Mouse (Mus musculus): Measurements from ENCODE around the gene Tedc2. TPM values are rescaled to one million over a fixed set of nuclear protein-coding genes. Genes with fewer than 3 reads are reported as not detected.
A peak's percentile ranks its signal among the peaks of the same experiment; 100 is the strongest.

Tedc2 gene
- polyA plus RNA-seq, 1 experiment = 3.7 TPM

GRCm38 (mm10) chr17:24209043-24209915 is 11.4 kb downstream of the Tedc2 start, which contains the start of gene Ntn3:
Gene Ntn3, minus strand, starts transcription at chr17:24209531.
- no peak for TF ChIP-seq E2F4 (IDR thresholded peaks at IDR 0.05; ENCODE audit: insufficient read depth)
- no peak for TF ChIP-seq POLR2AphosphoS2 (IDR thresholded peaks at IDR 0.05; ENCODE audit: insufficient read length, low read depth)
- TF ChIP-seq REST (IDR thresholded peaks at IDR 0.05; ENCODE audit: insufficient read depth, insufficient read length) = no peak
- TF ChIP-seq CEBPB (IDR thresholded peaks at IDR 0.05; ENCODE audit: insufficient read depth, poor library complexity, severe bottlenecking) = no peak
- TF ChIP-seq MYOD1 (IDR thresholded peaks at IDR 0.05; ENCODE audit: control insufficient read depth in 1 of 3, insufficient read length in 2 of 3, low read depth in 2 of 3) = no peak
- TF ChIP-seq MYOG (IDR thresholded peaks at IDR 0.05; ENCODE audit: control insufficient read depth in 1 of 3, insufficient read depth in 1 of 3, insufficient read length in 2 of 3, low read depth in 2 of 3) = no peak
- no peak for TF ChIP-seq TCF12 (IDR thresholded peaks at IDR 0.05; ENCODE audit: insufficient read depth, poor library complexity, severe bottlenecking)
- no peak for TF ChIP-seq SRF (IDR thresholded peaks at IDR 0.05; ENCODE audit: control insufficient read depth, insufficient read length, low read depth)
- TF ChIP-seq TCF3 (IDR thresholded peaks at IDR 0.05; ENCODE audit: insufficient read length, low read depth) = no peak
- TF ChIP-seq POLR2A (IDR thresholded peaks at IDR 0.05; ENCODE audit: insufficient read length, low read depth) = no peak
- TF ChIP-seq USF1 (IDR thresholded peaks at IDR 0.05; ENCODE audit: low read depth) = no peak
- TF ChIP-seq MAX (IDR thresholded peaks at IDR 0.05; ENCODE audit: low read depth) = no peak
- Histone ChIP-seq H3K27me3 (ENCODE audit: control insufficient read depth, insufficient read depth, insufficient read length) (no peaks in the 10 kb centered on the region), H3K4me2 (ENCODE audit: low read depth) (peak within 1 kb of the TSS; percentile 24)

GRCm38 (mm10) chr17:24208641-24209042 is 12.0 kb downstream of the Tedc2 start:
- TF ChIP-seq TCF3 (IDR thresholded peaks at IDR 0.05; ENCODE audit: insufficient read length, low read depth) (no peak), POLR2AphosphoS2 (IDR thresholded peaks at IDR 0.05; ENCODE audit: insufficient read length, low read depth) (no peak), E2F4 (IDR thresholded peaks at IDR 0.05; ENCODE audit: insufficient read depth) (no peak), MAX (IDR thresholded peaks at IDR 0.05; ENCODE audit: low read depth) (no peak), USF1 (IDR thresholded peaks at IDR 0.05; ENCODE audit: low read depth) (no peak), MYOD1 (IDR thresholded peaks at IDR 0.05; ENCODE audit: control insufficient read depth in 1 of 3, insufficient read length in 2 of 3, low read depth in 2 of 3) (no peak), POLR2A (IDR thresholded peaks at IDR 0.05; ENCODE audit: insufficient read length, low read depth) (no peak), TCF12 (IDR thresholded peaks at IDR 0.05; ENCODE audit: insufficient read depth, poor library complexity, severe bottlenecking) (no peak), MYOG (IDR thresholded peaks at IDR 0.05; ENCODE audit: control insufficient read depth in 1 of 3, insufficient read depth in 1 of 3, insufficient read length in 2 of 3, low read depth in 2 of 3) (no peak), REST (IDR thresholded peaks at IDR 0.05; ENCODE audit: insufficient read depth, insufficient read length) (no peak), SRF (IDR thresholded peaks at IDR 0.05; ENCODE audit: control insufficient read depth, insufficient read length, low read depth) (no peak), CEBPB (IDR thresholded peaks at IDR 0.05; ENCODE audit: insufficient read depth, poor library complexity, severe bottlenecking) (no peak)
- Histone ChIP-seq H3K27me3 (ENCODE audit: control insufficient read depth, insufficient read depth, insufficient read length) (no peaks in the 10 kb centered on the region), H3K4me3 (no peak overlapping the region)

More at GRCm38 (mm10) chr17:24209043-24209915, 11.4 kb downstream of the Tedc2 start, which contains the start of gene Ntn3:
- Histone ChIP-seq H3ac (ENCODE audit: control insufficient read depth, insufficient read length) (no peak within 1 kb of the TSS), H3K4me3 (no peak within 1 kb of the TSS), H3K36me3 (ENCODE audit: control insufficient read depth, insufficient read depth) (no peaks in the 10 kb centered on the region), H3K79me2 (ENCODE audit: control insufficient read depth, insufficient read depth) (no peaks in the 10 kb centered on the region)

GRCm38 (mm10) chr17:24207768-24208640 is 12.6 kb downstream of the Tedc2 start:
- Histone ChIP-seq H3ac (ENCODE audit: control insufficient read depth, insufficient read length) (no peak overlapping the region), H3K36me3 (ENCODE audit: control insufficient read depth, insufficient read depth) (no peaks in the 10 kb centered on the region), H3K27me3 (ENCODE audit: control insufficient read depth, insufficient read depth, insufficient read length) (no peaks in the 10 kb centered on the region), H3K4me3 (no peak overlapping the region), H3K79me2 (ENCODE audit: control insufficient read depth, insufficient read depth) (no peaks in the 10 kb centered on the region), H3K4me2 (ENCODE audit: low read depth) (no peak overlapping the region)
- TF ChIP-seq CEBPB (IDR thresholded peaks at IDR 0.05; ENCODE audit: insufficient read depth, poor library complexity, severe bottlenecking) = no peak
- TF ChIP-seq TCF3 (IDR thresholded peaks at IDR 0.05; ENCODE audit: insufficient read length, low read depth) = no peak
- no peak for TF ChIP-seq POLR2AphosphoS2 (IDR thresholded peaks at IDR 0.05; ENCODE audit: insufficient read length, low read depth)
- TF ChIP-seq MYOD1 (IDR thresholded peaks at IDR 0.05; ENCODE audit: control insufficient read depth in 1 of 3, insufficient read length in 2 of 3, low read depth in 2 of 3) = no peak
- TF ChIP-seq SRF (IDR thresholded peaks at IDR 0.05; ENCODE audit: control insufficient read depth, insufficient read length, low read depth) = no peak
- TF ChIP-seq MYOG (IDR thresholded peaks at IDR 0.05; ENCODE audit: control insufficient read depth in 1 of 3, insufficient read depth in 1 of 3, insufficient read length in 2 of 3, low read depth in 2 of 3) = no peak
- no peak for TF ChIP-seq TCF12 (IDR thresholded peaks at IDR 0.05; ENCODE audit: insufficient read depth, poor library complexity, severe bottlenecking)
- TF ChIP-seq E2F4 (IDR thresholded peaks at IDR 0.05; ENCODE audit: insufficient read depth) = no peak
- no peak for TF ChIP-seq POLR2A (IDR thresholded peaks at IDR 0.05; ENCODE audit: insufficient read length, low read depth)
- no peak for TF ChIP-seq MAX (IDR thresholded peaks at IDR 0.05; ENCODE audit: low read depth)
- no peak for TF ChIP-seq USF1 (IDR thresholded peaks at IDR 0.05; ENCODE audit: low read depth)
- no peak for TF ChIP-seq REST (IDR thresholded peaks at IDR 0.05; ENCODE audit: insufficient read depth, insufficient read length)

More at GRCm38 (mm10) chr17:24208641-24209042, 12.0 kb downstream of the Tedc2 start:
- Histone ChIP-seq H3K36me3 (ENCODE audit: control insufficient read depth, insufficient read depth) (no peaks in the 10 kb centered on the region), H3K79me2 (ENCODE audit: control insufficient read depth, insufficient read depth) (no peaks in the 10 kb centered on the region), H3K4me2 (ENCODE audit: low read depth) (peak overlapping the region; percentile 24), H3ac (ENCODE audit: control insufficient read depth, insufficient read length) (no peak overlapping the region)
